8 mouse cellular contexts compared by ENCODE assay signal in genomic region chr9:59352586-59353252, GRCm38 (mm10). TPM values are rescaled to one million over a fixed set of nuclear protein-coding genes. Genes with fewer than 3 reads are reported as not detected.
DNase-seq lines count a peak whose midpoint lies in the region; ATAC-seq and TF ChIP-seq lines count a peak whose summit lies in the region.

No protein-coding gene starts in this region.

- H3K9ac ChIP-seq in forebrain, postnatal 0 days, result peak overlapping the region; percentile 75

- TF ChIP-seq CTCF in left cerebral cortex, adult 2 months (IDR thresholded peaks at IDR 0.05), result no peak
- TF ChIP-seq CTCF in forebrain, postnatal 0 days (IDR thresholded peaks at IDR 0.05; ENCODE audit: low read depth), result no peak

- 10% methylated on average over 15 of the region's 15 CpGs for WGBS in forebrain, postnatal 0 days

- ATAC-seq in forebrain, postnatal 0 days, result peak; percentile 48; the same call in 1 of the 2 replicates
- no peak for ATAC-seq in megakaryocyte-erythroid progenitor cell, adult 5-6 weeks (replicated peaks; ENCODE audit: low FRiP score, low TSS enrichment, poor library complexity, severe bottlenecking)

- H3K4me1 ChIP-seq in forebrain, postnatal 0 days (ENCODE audit: insufficient read depth), result peaks cover 4% of the 10 kb centered on the region; the same call in 1 of the 2 replicates

- no peaks in the 10 kb centered on the region for H3K36me3 ChIP-seq in forebrain, postnatal 0 days (ENCODE audit: insufficient read depth)

- H3K4me3 ChIP-seq in left cerebral cortex, adult 2 months, result peak overlapping the region; percentile 66
- H3K4me3 ChIP-seq in forebrain, postnatal 0 days (ENCODE audit: low read depth, low read length), result peak overlapping the region; percentile 80

- intact Hi-C loops in left cerebral cortex, adult 2 months (cut with DNase I), result loop anchor here (5.0 kb wide), 1 partner anchor 135 kb away; the partner anchor contains the start of gene Arih1
- intact Hi-C loops in left cerebral cortex, postnatal 14 days (cut with DNase I), result no loop called here

- H3K27me3 ChIP-seq in forebrain, postnatal 0 days (ENCODE audit: insufficient read depth, low read length), result no peaks in the 10 kb centered on the region

- H3K9me3 ChIP-seq in forebrain, postnatal 0 days (ENCODE audit: low read length), result no peaks in the 10 kb centered on the region

- peak overlapping the region; percentile 82 for H3K27ac ChIP-seq in left cerebral cortex, adult 2 months
- peak overlapping the region; percentile 81 for H3K27ac ChIP-seq in forebrain, postnatal 0 days (ENCODE audit: low read depth, low read length)

- no peak for DNase-seq in left cerebral cortex, adult 2 months (ENCODE audit: extremely low spot score in 1 of 2, low spot score in 2 of 2)
- no peak for DNase-seq in left cerebral cortex, postnatal 14 days (ENCODE audit: low spot score in 2 of 2)
- peak; percentile 4 for DNase-seq in c-Kit-negative CD71-positive TER-119-positive erythroid progenitor cells, embryonic 14.5 days (ENCODE audit: low read depth, low spot score)
- no peak for DNase-seq in forebrain, postnatal 0 days
- peak; percentile 3 for DNase-seq in mesoderm, embryonic 11.5 days (ENCODE audit: low read depth, low spot score)
- no peak for DNase-seq in urinary bladder, postnatal 25 days (ENCODE audit: low spot score)
- no peak for DNase-seq in cerebellum, adult 11 months

- H3K4me2 ChIP-seq in forebrain, postnatal 0 days (ENCODE audit: low read depth), result peak overlapping the region; percentile 68

RNA-seq across cellular contexts. Expression of gene Bbs4, which starts 0.6 kb away (rescaled TPM):
- 10 to 100 TPM; 41.7 to 44.5 TPM for total RNA-seq in left cerebral cortex, adult 2 months (2021)
- 10 to 100 TPM; 38.0 to 44.1 TPM for total RNA-seq in left cerebral cortex, postnatal 14 days (2021)
- total RNA-seq in forebrain, postnatal 0 days (2014; rRNA removed), result 43.8 and 49.3 TPM in 2 replicates
- polyA plus RNA-seq in forebrain, postnatal 0 days (2015; fragmentation: Nextera tagmentation; extraction: Ambion mirVana), result 49.5 and 61.7 TPM in 2 replicates
- 5.7 and 6.9 TPM in 2 replicates for total RNA-seq in megakaryocyte-erythroid progenitor cell, adult 5-6 weeks (2014; fragmentation: Nextera tagmentation)
- total RNA-seq in megakaryocyte-erythroid progenitor cell, adult 5-6 weeks (2017), result 9.6 and 17.4 TPM in 2 replicates

Comparison
In these comparisons a context has a peak if more than half of its experiments do, and no peak if none do; other contexts are left out.
1. DNase-seq: peak in c-Kit-negative CD71-positive TER-119-positive erythroid progenitor cells, embryonic 14.5 days (single experiment) and mesoderm, embryonic 11.5 days (single experiment); none in left cerebral cortex, adult 2 months (0 of 2), left cerebral cortex, postnatal 14 days (0 of 2), forebrain, postnatal 0 days (single experiment), urinary bladder, postnatal 25 days (single experiment) and cerebellum, adult 11 months (single experiment).